ENCODE assay signal across 8 mouse cellular contexts in the genomic region with DNA sequence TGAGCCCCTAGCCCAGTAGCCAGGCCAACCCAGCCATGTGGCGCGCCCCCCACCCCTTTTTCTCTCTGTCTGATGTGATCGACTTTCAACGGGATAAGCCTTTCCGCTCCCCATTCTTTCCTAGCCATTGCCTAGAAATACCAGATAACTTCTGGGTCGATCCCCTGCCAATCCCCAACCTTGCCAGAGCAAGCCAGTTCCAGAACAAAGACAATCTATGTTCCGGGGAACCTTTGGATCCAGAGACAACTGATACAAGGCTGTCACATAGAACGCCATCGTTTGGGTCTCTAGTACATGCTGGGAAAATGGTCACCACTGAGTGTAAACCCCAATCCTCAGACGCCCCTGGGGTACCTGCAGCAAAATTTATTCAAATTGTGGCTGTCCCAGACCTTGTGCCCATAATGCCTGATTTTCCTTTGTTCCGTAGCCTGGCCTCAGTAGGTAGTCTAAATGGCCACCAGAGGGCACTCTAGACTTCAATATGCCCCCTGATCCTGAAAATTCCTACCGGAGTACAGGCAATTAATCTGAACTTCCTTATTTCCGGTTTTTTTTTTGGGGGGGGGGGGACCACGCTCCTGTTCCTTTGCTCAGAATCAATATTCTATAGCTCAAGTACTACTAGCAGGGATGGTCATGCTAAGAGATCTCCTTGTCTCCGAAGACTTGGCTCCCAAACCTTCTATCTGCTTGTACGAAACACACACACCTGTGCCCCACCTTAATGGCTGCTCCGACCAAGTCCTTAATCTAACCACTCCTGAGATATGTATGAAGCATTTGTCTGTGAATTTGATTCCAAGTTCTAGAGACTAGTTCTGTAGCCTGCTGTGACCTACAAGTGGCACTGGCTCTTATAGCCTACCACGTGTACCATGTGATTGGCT.
A peak's percentile ranks its signal among the peaks of the same experiment; 100 is the strongest.
DNase-seq lines count a peak whose midpoint lies in the region; ATAC-seq and TF ChIP-seq lines count a peak whose summit lies in the region.

No protein-coding gene starts in this region.

- peak; percentile 74 for ATAC-seq in forebrain, postnatal 0 days

- no peaks in the 10 kb centered on the region for H3K9me3 ChIP-seq in forebrain, postnatal 0 days (ENCODE audit: low read length)

- no peak overlapping the region for H3K9ac ChIP-seq in forebrain, postnatal 0 days

- TF ChIP-seq CTCF in gastrocnemius, adult 2 months (IDR thresholded peaks at IDR 0.05): peak; percentile 58
- TF ChIP-seq CTCF in bone marrow macrophage, adult 2 months (IDR thresholded peaks at IDR 0.05; ENCODE audit: low read depth, low read length): 0 out of 2 replicates have a peak, but pooled peaks have one; percentile 26
- TF ChIP-seq CTCF in forebrain, postnatal 0 days (IDR thresholded peaks at IDR 0.05; ENCODE audit: low read depth): peak; percentile 78

- 54% methylated on average over 18 of the region's 18 CpGs for WGBS in forebrain, postnatal 0 days

- DNase-seq in gastrocnemius, adult 2 months: no peak
- no peak for DNase-seq in gastrocnemius, postnatal 14 days
- DNase-seq in 416B (ENCODE audit: low read depth): peak; percentile 13
- peak; percentile 84 for DNase-seq in forebrain, postnatal 0 days
- DNase-seq in layer of hippocampus, postnatal 10 days (ENCODE audit: low spot score in 2 of 2): peak; percentile 47 to 66
- DNase-seq in retina, postnatal 1 day: peak; percentile 77
- no peak for DNase-seq in urinary bladder, adult 18-20 months (ENCODE audit: low spot score in 2 of 2)

- intact Hi-C loops in gastrocnemius, adult 2 months (cut with DNase I): no loop called here
- intact Hi-C loops in gastrocnemius, postnatal 14 days (cut with DNase I; ENCODE audit: low total_unique reads): no loop called here

- no peaks in the 10 kb centered on the region for H3K36me3 ChIP-seq in forebrain, postnatal 0 days (ENCODE audit: insufficient read depth)

- TF ChIP-seq POLR2A in bone marrow macrophage, adult 2 months (IDR thresholded peaks at IDR 0.05; ENCODE audit: borderline replicate concordance, low read depth, low read length): no peak

- H3K4me3 ChIP-seq in gastrocnemius, adult 2 months: no peak overlapping the region
- H3K4me3 ChIP-seq in bone marrow macrophage, adult 2 months (ENCODE audit: insufficient read depth, low read length): no peak overlapping the region
- no peak overlapping the region for H3K4me3 ChIP-seq in forebrain, postnatal 0 days (ENCODE audit: low read depth, low read length)

- H3K4me2 ChIP-seq in forebrain, postnatal 0 days (ENCODE audit: low read depth): no peak overlapping the region

- no peaks in the 10 kb centered on the region for H3K27me3 ChIP-seq in forebrain, postnatal 0 days (ENCODE audit: insufficient read depth, low read length)

- no peaks in the 10 kb centered on the region for H3K4me1 ChIP-seq in bone marrow macrophage, adult 2 months (ENCODE audit: control insufficient read depth, insufficient read depth, low read length)
- H3K4me1 ChIP-seq in forebrain, postnatal 0 days (ENCODE audit: insufficient read depth): no peaks in the 10 kb centered on the region

- no peak overlapping the region for H3K27ac ChIP-seq in gastrocnemius, adult 2 months
- no peak overlapping the region for H3K27ac ChIP-seq in bone marrow macrophage, adult 2 months (ENCODE audit: insufficient read depth, low read depth, low read length)
- no peak overlapping the region for H3K27ac ChIP-seq in forebrain, postnatal 0 days (ENCODE audit: low read depth, low read length)

Comparison
In these comparisons a context has a peak if more than half of its experiments do, and no peak if none do; other contexts are left out.
1. DNase-seq: peak in 416B (single experiment), forebrain, postnatal 0 days (single experiment), layer of hippocampus, postnatal 10 days (2 of 2) and retina, postnatal 1 day (single experiment); none in gastrocnemius, adult 2 months (single experiment), gastrocnemius, postnatal 14 days (single experiment) and urinary bladder, adult 18-20 months (0 of 2).
2. CTCF ChIP-seq: peak in every context shown above with its lines; median percentile 78 in forebrain, postnatal 0 days; 58 in gastrocnemius, adult 2 months; 26 in bone marrow macrophage, adult 2 months.